In genomic region chr8:109475436-109475835, GRCm38 (mm10) we compare ENCODE assay signal across 24 mouse cellular contexts. TPM values are rescaled to one million over a fixed set of nuclear protein-coding genes. Genes with fewer than 3 reads are reported as not detected.
DNase-seq lines count a peak whose midpoint lies in the region; ATAC-seq lines count a peak whose summit lies in the region.
"Had no signal": no experiment of that assay in that cellular context is flagged by ENCODE, and none has a peak within 500 bp of the region (broad histone marks: within the 10 kb centered on the region; RNA-seq: fewer than 3 reads in every experiment).

No protein-coding gene starts in this region.

- WGBS in hindbrain, embryonic 14.5 days = 49% methylated on average over 4 of the region's 4 CpGs
- 66% methylated on average over 4 of the region's 4 CpGs for WGBS in hindbrain, embryonic 11.5 days
- WGBS in hindbrain, embryonic 15.5 days = 35% methylated on average over 4 of the region's 4 CpGs
- WGBS in liver, embryonic 12.5 days (ENCODE audit: insufficient replicate concordance) = 58% methylated on average over 4 of the region's 4 CpGs

- no peak overlapping the region for H3K4me3 ChIP-seq in hindbrain, embryonic 14.5 days (replicated peaks; ENCODE audit: low read length)
- no peak overlapping the region for H3K4me3 ChIP-seq in hindbrain, embryonic 11.5 days (ENCODE audit: low read depth, low read length)
- H3K4me3 ChIP-seq in hindbrain, embryonic 15.5 days = no peak overlapping the region
- H3K4me3 ChIP-seq in liver, embryonic 12.5 days = no peak overlapping the region
- H3K4me3 ChIP-seq: embryonic facial prominence, embryonic 12.5 days; forebrain, embryonic 12.5 days; heart, embryonic 10.5 days; midbrain, embryonic 10.5 days had no signal

- no peaks in the 10 kb centered on the region for H3K27me3 ChIP-seq in hindbrain, embryonic 14.5 days (ENCODE audit: control insufficient read depth, insufficient read depth, low read length)
- no peaks in the 10 kb centered on the region for H3K27me3 ChIP-seq in hindbrain, embryonic 11.5 days (ENCODE audit: control insufficient read depth, insufficient read depth, low read length)
- no peaks in the 10 kb centered on the region for H3K27me3 ChIP-seq in hindbrain, embryonic 15.5 days
- H3K27me3 ChIP-seq in liver, embryonic 12.5 days (replicated peaks) = no peaks in the 10 kb centered on the region
- H3K27me3 ChIP-seq: embryonic facial prominence, embryonic 12.5 days; forebrain, embryonic 12.5 days had no signal

- no peak overlapping the region for H3K4me2 ChIP-seq in hindbrain, embryonic 14.5 days (replicated peaks)
- no peak overlapping the region for H3K4me2 ChIP-seq in hindbrain, embryonic 11.5 days (replicated peaks; ENCODE audit: low read depth, low read length)
- no peak overlapping the region for H3K4me2 ChIP-seq in hindbrain, embryonic 15.5 days
- no peak overlapping the region for H3K4me2 ChIP-seq in liver, embryonic 12.5 days
- H3K4me2 ChIP-seq: embryonic facial prominence, embryonic 12.5 days; forebrain, embryonic 12.5 days had no signal

- no peak overlapping the region for H3K9ac ChIP-seq in hindbrain, embryonic 14.5 days
- H3K9ac ChIP-seq in hindbrain, embryonic 11.5 days (ENCODE audit: low read depth, low read length) = no peak overlapping the region
- no peak overlapping the region for H3K9ac ChIP-seq in hindbrain, embryonic 15.5 days
- H3K9ac ChIP-seq in liver, embryonic 12.5 days = no peak overlapping the region
- H3K9ac ChIP-seq: embryonic facial prominence, embryonic 12.5 days; forebrain, embryonic 12.5 days had no signal

- H3K9me3 ChIP-seq in hindbrain, embryonic 14.5 days (ENCODE audit: control insufficient read depth, low read length) = no peaks in the 10 kb centered on the region
- H3K9me3 ChIP-seq in hindbrain, embryonic 11.5 days (ENCODE audit: control insufficient read depth, low read length) = no peaks in the 10 kb centered on the region
- no peaks in the 10 kb centered on the region for H3K9me3 ChIP-seq in hindbrain, embryonic 15.5 days
- no peaks in the 10 kb centered on the region for H3K9me3 ChIP-seq in liver, embryonic 12.5 days (replicated peaks)
- H3K9me3 ChIP-seq: embryonic facial prominence, embryonic 12.5 days; forebrain, embryonic 12.5 days; heart, embryonic 10.5 days; midbrain, embryonic 10.5 days had no signal

- H3K27ac ChIP-seq in hindbrain, embryonic 14.5 days = peak overlapping the region; percentile 69; the same call in 1 of the 2 replicates
- H3K27ac ChIP-seq in hindbrain, embryonic 11.5 days (ENCODE audit: low read depth, low read length) = no peak overlapping the region
- H3K27ac ChIP-seq in hindbrain, embryonic 15.5 days (replicated peaks) = no peak overlapping the region
- no peak overlapping the region for H3K27ac ChIP-seq in liver, embryonic 12.5 days
- H3K27ac ChIP-seq: embryonic facial prominence, embryonic 12.5 days; forebrain, embryonic 12.5 days; heart, embryonic 10.5 days; macrophage; midbrain, embryonic 10.5 days had no signal

- no peaks in the 10 kb centered on the region for H3K36me3 ChIP-seq in hindbrain, embryonic 14.5 days (replicated peaks; ENCODE audit: control insufficient read depth, insufficient read depth)
- H3K36me3 ChIP-seq in hindbrain, embryonic 11.5 days (ENCODE audit: control insufficient read depth, insufficient read depth, low read length) = no peaks in the 10 kb centered on the region
- H3K36me3 ChIP-seq in hindbrain, embryonic 15.5 days = no peaks in the 10 kb centered on the region
- H3K36me3 ChIP-seq in liver, embryonic 12.5 days = no peaks in the 10 kb centered on the region
- H3K36me3 ChIP-seq: embryonic facial prominence, embryonic 12.5 days; forebrain, embryonic 12.5 days; heart, embryonic 10.5 days; midbrain, embryonic 10.5 days had no signal

- H3K4me1 ChIP-seq in hindbrain, embryonic 14.5 days (replicated peaks; ENCODE audit: control insufficient read depth, insufficient read depth, low read length) = peaks cover 31% of the 10 kb centered on the region
- 0 out of 2 replicates have a peak, but pooled peaks cover 2% of the 10 kb centered on the region for H3K4me1 ChIP-seq in hindbrain, embryonic 11.5 days (replicated peaks; ENCODE audit: control insufficient read depth, insufficient read depth, low read length)
- peaks cover 19% of the 10 kb centered on the region for H3K4me1 ChIP-seq in hindbrain, embryonic 15.5 days (replicated peaks)
- no peaks in the 10 kb centered on the region for H3K4me1 ChIP-seq in liver, embryonic 12.5 days
- H3K4me1 ChIP-seq: midbrain, embryonic 10.5 days had no signal

- ATAC-seq in hindbrain, embryonic 14.5 days (ENCODE audit: low FRiP score) = peak; percentile 21; the same call in 1 of the 2 replicates
- ATAC-seq in hindbrain, embryonic 11.5 days (ENCODE audit: low FRiP score) = no peak
- 0 out of 2 replicates have a peak, but pooled peaks have one; percentile 48 for ATAC-seq in hindbrain, embryonic 15.5 days (ENCODE audit: low FRiP score, low read depth)
- ATAC-seq in liver, embryonic 12.5 days = no peak

- no peak for DNase-seq in hindbrain, embryonic 14.5 days (ENCODE audit: low spot score)
- no peak for DNase-seq in hindbrain, embryonic 11.5 days (ENCODE audit: low spot score)
- DNase-seq in 416B (ENCODE audit: low read depth) (peak; percentile 2), ES-CJ7 (ENCODE audit: low read depth, low spot score) (peak; percentile 57)
- no peak for DNase-seq in cerebellum, postnatal 4 days (ENCODE audit: low spot score in 2 of 2)
- DNase-seq: adrenal gland, adult 2 months; cerebellum, adult 18-20 months; cerebellum, postnatal 14 days; kidney, adult 11 months; left cerebral cortex, postnatal 4 days; liver; thymus, postnatal 14 days had no signal

RNA-seq across cellular contexts. Expression of gene Pmfbp1, which starts 18.4 kb away (rescaled TPM):
- 3.2 TPM in 2 replicates for polyA plus RNA-seq in hindbrain, embryonic 14.5 days (2014; fragmentation: Nextera tagmentation; extraction: Ambion mirVana)
- polyA plus RNA-seq in hindbrain, embryonic 11.5 days (2014; fragmentation: Nextera tagmentation; extraction: Ambion mirVana) = 2.9 and 4.7 TPM in 2 replicates
- polyA plus RNA-seq in hindbrain, embryonic 15.5 days (2015; fragmentation: Nextera tagmentation; extraction: Ambion mirVana) = 2.1 TPM in 2 replicates
- not detected in 2 replicates for polyA plus RNA-seq in liver, embryonic 12.5 days (2016; fragmentation: Nextera tagmentation; extraction: Ambion mirVana)
- polyA plus RNA-seq: adrenal gland, adult 2 months; C2C12; embryonic facial prominence, embryonic 12.5 days; large intestine, adult 2 months; liver, embryonic 16.5 days; lung, embryonic 16.5 days; macrophage; spleen, adult 2 months had no signal

Comparison
In these comparisons a context has a peak if more than half of its experiments do, and no peak if none do; other contexts are left out.
1. ATAC-seq: peak in hindbrain, embryonic 14.5 days (single experiment) and hindbrain, embryonic 15.5 days (single experiment); none in hindbrain, embryonic 11.5 days (single experiment) and liver, embryonic 12.5 days (single experiment).
2. DNase-seq: peak in 416B (single experiment) and ES-CJ7 (single experiment); none in hindbrain, embryonic 14.5 days (single experiment), hindbrain, embryonic 11.5 days (single experiment) and cerebellum, postnatal 4 days (0 of 2).